Mouse (Mus musculus): ENCODE data around the gene Cfap299. TPM values are rescaled to one million over a fixed set of nuclear protein-coding genes. Genes with fewer than 3 reads are reported as not detected.

Gene Cfap299
- 0.35 and 0.68 TPM in 2 replicates for polyA plus RNA-seq (2014; fragmentation: Nextera tagmentation; extraction: Ambion mirVana)

- Histone ChIP-seq H3K27ac (replicated peaks; ENCODE audit: low read depth, low read length) (no peak within 1 kb of the TSS), H3K36me3 (ENCODE audit: control insufficient read depth, insufficient read depth, low read length) (no peaks in the 10 kb centered on the region), H3K4me3 (ENCODE audit: low read depth, low read length) (peak within 1 kb of the TSS; percentile 45), H3K9me3 (ENCODE audit: control insufficient read depth, low read length) (no peaks in the 10 kb centered on the region), H3K4me2 (ENCODE audit: low read depth, severe bottlenecking) (peak within 1 kb of the TSS; percentile 60), H3K4me1 (ENCODE audit: control insufficient read depth, insufficient read depth, low read length) (no peaks in the 10 kb centered on the region), H3K9ac (ENCODE audit: low read length) (no peak within 1 kb of the TSS; the same call in 1 of the 2 replicates), H3K27me3 (ENCODE audit: control insufficient read depth, insufficient read depth, low read length) (no peaks in the 10 kb centered on the region)
- 2% methylated on average over 46 of the region's 46 CpGs for WGBS
- ATAC-seq (ENCODE audit: insufficient number of reproducible peaks, low FRiP score, low TSS enrichment, low read depth) (peak; percentile 94), DNase-seq (ENCODE audit: low spot score) (peak; percentile 91)
Measured at GRCm38 (mm10) chr5:98328848-98329624, at the start of gene Cfap299. TSS of gene Cfap299 (plus strand) at chr5:98329304.

- no peaks in the 10 kb centered on the region for H3K4me1 ChIP-seq (ENCODE audit: control insufficient read depth, insufficient read depth, low read length)
- H3K27ac ChIP-seq (replicated peaks; ENCODE audit: low read depth, low read length), result no peak overlapping the region
- 27% methylated on average over 9 of the region's 9 CpGs for WGBS
- no peaks in the 10 kb centered on the region for H3K9me3 ChIP-seq (ENCODE audit: control insufficient read depth, low read length)
- no peak for ATAC-seq (ENCODE audit: insufficient number of reproducible peaks, low FRiP score, low TSS enrichment, low read depth)
- no peak overlapping the region for H3K4me3 ChIP-seq (ENCODE audit: low read depth, low read length)
- no peak overlapping the region for H3K9ac ChIP-seq (ENCODE audit: low read length)
- H3K4me2 ChIP-seq (ENCODE audit: low read depth, severe bottlenecking), result no peak overlapping the region
- H3K36me3 ChIP-seq (ENCODE audit: control insufficient read depth, insufficient read depth, low read length), result no peaks in the 10 kb centered on the region
- no peak for DNase-seq (ENCODE audit: low spot score)
- H3K27me3 ChIP-seq (ENCODE audit: control insufficient read depth, insufficient read depth, low read length), result no peaks in the 10 kb centered on the region
Measured at GRCm38 (mm10) chr5:98281993-98282392, 47.1 kb upstream of the Cfap299 start.

DNA sequence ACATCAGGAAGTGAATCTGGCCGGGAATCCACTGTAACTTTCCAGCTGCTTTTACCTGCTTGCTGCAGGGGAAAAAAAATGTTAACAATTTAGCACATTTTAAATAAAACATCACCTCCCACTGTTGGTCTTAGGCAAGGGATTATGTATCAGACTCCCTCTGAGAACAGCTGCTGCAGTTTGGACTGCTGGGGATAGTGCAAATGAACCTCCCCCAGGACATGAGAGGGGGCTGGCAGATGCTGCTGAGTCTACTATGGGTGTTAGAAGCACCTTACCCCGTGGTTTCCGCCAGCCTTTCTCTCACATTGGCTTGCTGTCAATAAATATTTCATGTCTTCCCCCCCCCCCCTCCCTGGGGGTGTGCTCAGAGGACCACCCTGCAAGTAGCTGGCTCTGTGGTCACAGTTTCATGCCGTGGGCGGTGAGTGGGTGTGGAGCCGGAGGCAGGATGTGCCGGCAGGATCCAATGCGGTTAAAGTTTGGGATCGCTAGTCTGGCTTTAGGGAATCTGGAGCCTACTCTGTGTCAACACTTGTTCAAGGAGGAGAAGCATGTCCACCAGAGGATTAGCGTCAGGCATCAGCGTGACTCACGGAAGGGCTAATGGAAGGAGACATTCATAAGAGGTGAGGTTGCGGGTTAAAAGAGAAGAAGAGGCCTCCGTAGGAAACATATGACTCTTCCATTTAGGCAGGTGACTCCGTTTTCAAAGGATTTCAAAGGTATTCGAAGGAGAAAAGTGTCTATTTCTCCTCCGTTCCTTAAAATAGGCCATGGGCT is 45.2 kb upstream of the Cfap299 start:
- Histone ChIP-seq H3K4me1 (ENCODE audit: control insufficient read depth, insufficient read depth, low read length) (no peaks in the 10 kb centered on the region), H3K4me3 (ENCODE audit: low read depth, low read length) (no peak overlapping the region), H3K9me3 (ENCODE audit: control insufficient read depth, low read length) (no peaks in the 10 kb centered on the region), H3K36me3 (ENCODE audit: control insufficient read depth, insufficient read depth, low read length) (no peaks in the 10 kb centered on the region), H3K27ac (replicated peaks; ENCODE audit: low read depth, low read length) (no peak overlapping the region), H3K27me3 (ENCODE audit: control insufficient read depth, insufficient read depth, low read length) (no peaks in the 10 kb centered on the region), H3K4me2 (ENCODE audit: low read depth, severe bottlenecking) (peak overlapping the region; percentile 18; the same call in 1 of the 2 replicates), H3K9ac (ENCODE audit: low read length) (no peak overlapping the region)
- ATAC-seq (ENCODE audit: insufficient number of reproducible peaks, low FRiP score, low TSS enrichment, low read depth) (no peak), DNase-seq (ENCODE audit: low spot score) (peak; percentile 30)
- 30% methylated on average over 17 of the region's 17 CpGs for WGBS

DNA sequence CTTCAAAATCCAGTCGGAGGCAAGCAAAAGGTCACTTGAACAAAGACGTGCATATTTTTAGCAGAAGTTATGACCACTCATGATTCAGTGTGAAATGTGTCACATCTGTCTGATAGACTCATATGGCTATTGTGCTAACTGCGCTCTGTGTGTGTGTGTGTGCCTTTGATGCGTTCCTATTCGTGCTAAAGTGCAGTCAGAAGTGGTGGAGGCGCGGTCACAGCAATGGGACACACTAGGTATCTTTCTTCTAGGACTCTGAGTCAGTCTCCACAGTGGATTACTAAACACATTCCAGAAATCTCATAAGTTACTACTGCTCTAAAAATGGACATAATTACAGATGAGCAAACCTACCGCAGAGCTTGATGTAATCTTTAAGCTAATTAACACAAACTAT is 38.5 kb upstream of the Cfap299 start:
- Histone ChIP-seq H3K36me3 (ENCODE audit: control insufficient read depth, insufficient read depth, low read length) (no peaks in the 10 kb centered on the region), H3K27ac (replicated peaks; ENCODE audit: low read depth, low read length) (no peak overlapping the region), H3K9ac (ENCODE audit: low read length) (no peak overlapping the region), H3K9me3 (ENCODE audit: control insufficient read depth, low read length) (no peaks in the 10 kb centered on the region), H3K4me3 (ENCODE audit: low read depth, low read length) (no peak overlapping the region), H3K4me1 (ENCODE audit: control insufficient read depth, insufficient read depth, low read length) (peaks cover 8% of the 10 kb centered on the region; the same call in 1 of the 2 replicates), H3K4me2 (ENCODE audit: low read depth, severe bottlenecking) (no peak overlapping the region), H3K27me3 (ENCODE audit: control insufficient read depth, insufficient read depth, low read length) (peaks cover 18% of the 10 kb centered on the region)
- DNase-seq (ENCODE audit: low spot score) (no peak), ATAC-seq (ENCODE audit: insufficient number of reproducible peaks, low FRiP score, low TSS enrichment, low read depth) (no peak)
- WGBS, result 87% methylated on average over 8 of the region's 8 CpGs

- Histone ChIP-seq H3K4me1 (ENCODE audit: control insufficient read depth, insufficient read depth, low read length) (peaks cover 8% of the 10 kb centered on the region; the same call in 1 of the 2 replicates), H3K27ac (replicated peaks; ENCODE audit: low read depth, low read length) (no peak overlapping the region), H3K36me3 (ENCODE audit: control insufficient read depth, insufficient read depth, low read length) (no peaks in the 10 kb centered on the region), H3K4me2 (ENCODE audit: low read depth, severe bottlenecking) (peak overlapping the region; percentile 40), H3K4me3 (ENCODE audit: low read depth, low read length) (peak overlapping the region; percentile 15; the same call in 1 of the 2 replicates), H3K9me3 (ENCODE audit: control insufficient read depth, low read length) (no peaks in the 10 kb centered on the region), H3K27me3 (ENCODE audit: control insufficient read depth, insufficient read depth, low read length) (peaks cover 18% of the 10 kb centered on the region), H3K9ac (ENCODE audit: low read length) (no peak overlapping the region)
- no peak for ATAC-seq (ENCODE audit: insufficient number of reproducible peaks, low FRiP score, low TSS enrichment, low read depth)
- WGBS, result 2% methylated on average over 19 of the region's 19 CpGs
- DNase-seq (ENCODE audit: low spot score), result no peak
Measured at GRCm38 (mm10) chr5:98292388-98293048, 36.6 kb upstream of the Cfap299 start.

DNA sequence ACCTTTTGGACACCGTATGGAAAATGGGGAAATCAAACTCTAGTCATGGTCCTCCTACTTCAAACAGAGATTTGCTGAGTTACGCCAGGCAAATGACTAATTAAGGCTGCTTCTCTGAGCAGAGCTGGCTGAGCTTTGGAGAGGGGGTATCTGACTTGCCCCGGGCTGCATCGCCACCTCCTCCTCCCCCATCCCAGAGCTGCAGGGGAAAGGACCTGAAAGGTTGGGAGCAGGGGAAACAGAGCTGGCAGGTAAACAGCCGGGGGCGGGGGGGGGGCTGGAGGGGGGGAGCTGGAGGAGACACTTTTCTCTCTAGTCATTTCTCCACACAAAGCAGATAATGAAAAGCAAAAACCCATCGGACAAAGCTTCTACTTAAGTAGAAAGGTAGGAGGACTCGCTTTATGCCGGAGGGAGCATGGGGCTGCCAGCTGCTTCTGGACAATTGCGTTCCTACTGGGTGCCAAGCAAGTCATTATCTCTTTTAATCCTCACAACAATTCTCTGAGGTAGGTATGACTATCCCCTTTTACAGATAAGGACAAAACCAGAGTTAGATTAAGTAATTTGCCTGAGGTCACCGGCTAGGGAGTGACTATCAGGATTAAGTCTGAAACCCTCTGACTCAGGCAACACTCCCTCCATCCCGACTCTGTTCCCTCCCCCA is 35.9 kb upstream of the Cfap299 start:
- no peak overlapping the region for H3K27ac ChIP-seq (replicated peaks; ENCODE audit: low read depth, low read length)
- H3K36me3 ChIP-seq (ENCODE audit: control insufficient read depth, insufficient read depth, low read length), result no peaks in the 10 kb centered on the region
- H3K27me3 ChIP-seq (ENCODE audit: control insufficient read depth, insufficient read depth, low read length), result peaks cover 18% of the 10 kb centered on the region
- 2% methylated on average over 12 of the region's 12 CpGs for WGBS
- H3K9me3 ChIP-seq (ENCODE audit: control insufficient read depth, low read length), result no peaks in the 10 kb centered on the region
- peak overlapping the region; percentile 15; the same call in 1 of the 2 replicates for H3K4me3 ChIP-seq (ENCODE audit: low read depth, low read length)
- DNase-seq (ENCODE audit: low spot score) (peak; percentile 39), ATAC-seq (ENCODE audit: insufficient number of reproducible peaks, low FRiP score, low TSS enrichment, low read depth) (no peak)
- H3K4me2 ChIP-seq (ENCODE audit: low read depth, severe bottlenecking), result peak overlapping the region; percentile 40
- H3K4me1 ChIP-seq (ENCODE audit: control insufficient read depth, insufficient read depth, low read length), result peaks cover 8% of the 10 kb centered on the region; the same call in 1 of the 2 replicates
- H3K9ac ChIP-seq (ENCODE audit: low read length), result no peak overlapping the region

DNA sequence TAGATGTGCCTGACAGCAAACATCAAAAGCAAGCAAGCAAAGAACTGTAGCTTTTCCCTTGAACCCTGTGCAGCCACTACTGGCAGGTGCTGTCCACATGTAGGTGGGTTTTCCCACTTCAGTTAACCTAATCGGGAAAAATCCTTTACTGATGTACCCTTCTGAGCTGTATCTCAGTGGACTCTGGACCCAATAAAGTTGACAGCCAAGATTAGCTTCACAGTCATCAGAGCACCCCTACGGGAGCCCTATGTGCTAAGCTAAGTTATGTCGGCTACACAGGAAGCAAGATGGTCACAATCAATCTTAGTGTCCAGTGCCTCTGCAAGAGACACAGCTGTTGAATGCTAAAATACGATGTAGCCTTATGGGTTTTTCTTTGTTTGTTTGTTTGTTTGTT is 29.0 kb upstream of the Cfap299 start:
- no peaks in the 10 kb centered on the region for H3K9me3 ChIP-seq (ENCODE audit: control insufficient read depth, low read length)
- 72% methylated on average over 4 of the region's 4 CpGs for WGBS
- no peaks in the 10 kb centered on the region for H3K36me3 ChIP-seq (ENCODE audit: control insufficient read depth, insufficient read depth, low read length)
- H3K27ac ChIP-seq (replicated peaks; ENCODE audit: low read depth, low read length), result no peak overlapping the region
- DNase-seq (ENCODE audit: low spot score), result no peak
- no peaks in the 10 kb centered on the region for H3K4me1 ChIP-seq (ENCODE audit: control insufficient read depth, insufficient read depth, low read length)
- H3K4me3 ChIP-seq (ENCODE audit: low read depth, low read length), result no peak overlapping the region
- no peak for ATAC-seq (ENCODE audit: insufficient number of reproducible peaks, low FRiP score, low TSS enrichment, low read depth)
- no peak overlapping the region for H3K4me2 ChIP-seq (ENCODE audit: low read depth, severe bottlenecking)
- no peak overlapping the region for H3K9ac ChIP-seq (ENCODE audit: low read length)
- no peaks in the 10 kb centered on the region for H3K27me3 ChIP-seq (ENCODE audit: control insufficient read depth, insufficient read depth, low read length)

GRCm38 (mm10) chr5:98305673-98306072 is 23.4 kb upstream of the Cfap299 start:
- no peak for ATAC-seq (ENCODE audit: insufficient number of reproducible peaks, low FRiP score, low TSS enrichment, low read depth)
- no peak for DNase-seq (ENCODE audit: low spot score)
- H3K9ac ChIP-seq (ENCODE audit: low read length), result no peak overlapping the region
- no peak overlapping the region for H3K4me3 ChIP-seq (ENCODE audit: low read depth, low read length)
- H3K4me1 ChIP-seq (ENCODE audit: control insufficient read depth, insufficient read depth, low read length), result no peaks in the 10 kb centered on the region
- no peaks in the 10 kb centered on the region for H3K36me3 ChIP-seq (ENCODE audit: control insufficient read depth, insufficient read depth, low read length)
- no peaks in the 10 kb centered on the region for H3K27me3 ChIP-seq (ENCODE audit: control insufficient read depth, insufficient read depth, low read length)
- no peak overlapping the region for H3K27ac ChIP-seq (replicated peaks; ENCODE audit: low read depth, low read length)
- no peak overlapping the region for H3K4me2 ChIP-seq (ENCODE audit: low read depth, severe bottlenecking)
- no peaks in the 10 kb centered on the region for H3K9me3 ChIP-seq (ENCODE audit: control insufficient read depth, low read length)
- 86% methylated on average over 4 of the region's 4 CpGs for WGBS

All from limb, embryonic 11.5 days (tissue).